Mouse (Mus musculus): Measurements from ENCODE around the gene Slco3a1. TPM values are rescaled to one million over a fixed set of nuclear protein-coding genes. Genes with fewer than 3 reads are reported as not detected.
A peak's percentile ranks its signal among the peaks of the same experiment; 100 is the strongest.

The Slco3a1 gene
- polyA plus RNA-seq, 1 experiment from 2014 or later = 21.7 TPM

DNA sequence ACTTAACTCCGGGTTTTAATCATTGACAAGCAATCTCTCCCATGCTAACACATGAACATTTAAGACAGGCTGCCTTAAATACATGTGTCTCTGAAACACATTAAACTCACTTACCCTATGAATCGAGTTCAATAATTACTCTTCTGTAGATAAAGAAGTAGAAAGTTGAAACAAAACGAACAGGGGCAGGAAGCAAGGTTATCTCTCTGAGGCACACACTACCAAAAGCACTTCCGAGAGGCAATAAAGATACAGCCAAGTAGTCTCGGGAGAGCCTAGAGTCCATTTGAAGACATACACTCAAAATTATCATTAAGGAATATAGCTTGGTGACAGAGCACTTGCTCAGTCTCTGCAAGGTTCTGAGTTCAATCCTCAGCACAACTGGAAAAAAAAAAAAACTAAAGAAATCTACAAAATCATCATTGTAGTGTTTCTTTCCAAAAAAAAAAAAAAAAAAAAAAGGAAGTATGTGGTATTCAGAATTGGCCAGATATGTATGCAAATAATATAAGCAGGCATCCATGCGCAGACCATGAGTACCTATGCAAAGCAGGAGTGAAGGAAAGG, 5.5 kb downstream of the Slco3a1 start:
- Histone ChIP-seq H3K4me2 (no peak overlapping the region), H3K9ac (no peak overlapping the region), H3K4me1 (peaks cover 60% of the 10 kb centered on the region), H3K4me3 (replicated peaks) (no peak overlapping the region), H3K27ac (0 out of 2 replicates have a peak overlapping the region, but pooled peaks have one; percentile 28), H3K36me3 (no peaks in the 10 kb centered on the region), H3K9me3 (replicated peaks) (no peaks in the 10 kb centered on the region), H3K27me3 (peaks cover 13% of the 10 kb centered on the region)
- no peak for ATAC-seq (replicated peaks; ENCODE audit: low FRiP score)
- 49% methylated on average over 6 of the region's 6 CpGs for WGBS

DNA sequence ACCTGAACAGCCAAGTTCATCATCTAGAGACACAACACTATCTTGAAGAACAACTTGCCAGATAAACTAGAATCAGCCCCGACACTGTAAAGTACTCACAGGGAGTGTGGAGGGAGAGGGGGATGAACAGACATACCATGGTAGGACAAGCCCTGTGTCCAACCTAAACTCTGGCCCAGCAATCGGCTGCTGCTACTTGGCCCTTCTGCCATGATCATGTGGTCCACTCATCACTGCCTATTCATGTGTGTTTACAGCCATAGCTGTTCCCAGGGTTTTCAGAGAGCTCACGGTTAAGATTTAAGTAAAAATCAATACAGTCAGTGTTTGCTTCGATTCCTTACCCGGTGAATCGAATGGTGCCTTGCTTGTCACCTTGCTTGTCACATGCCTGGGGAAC, 7.9 kb downstream of the Slco3a1 start:
- H3K36me3 ChIP-seq = no peaks in the 10 kb centered on the region
- H3K9ac ChIP-seq = no peak overlapping the region
- no peak overlapping the region for H3K4me3 ChIP-seq (replicated peaks)
- peaks cover 44% of the 10 kb centered on the region for H3K4me1 ChIP-seq
- H3K9me3 ChIP-seq (replicated peaks) = no peaks in the 10 kb centered on the region
- H3K27ac ChIP-seq = no peak overlapping the region
- H3K27me3 ChIP-seq = no peaks in the 10 kb centered on the region
- no peak for ATAC-seq (replicated peaks; ENCODE audit: low FRiP score)
- no peak overlapping the region for H3K4me2 ChIP-seq
- WGBS = 94% methylated on average over 6 of the region's 6 CpGs

DNA sequence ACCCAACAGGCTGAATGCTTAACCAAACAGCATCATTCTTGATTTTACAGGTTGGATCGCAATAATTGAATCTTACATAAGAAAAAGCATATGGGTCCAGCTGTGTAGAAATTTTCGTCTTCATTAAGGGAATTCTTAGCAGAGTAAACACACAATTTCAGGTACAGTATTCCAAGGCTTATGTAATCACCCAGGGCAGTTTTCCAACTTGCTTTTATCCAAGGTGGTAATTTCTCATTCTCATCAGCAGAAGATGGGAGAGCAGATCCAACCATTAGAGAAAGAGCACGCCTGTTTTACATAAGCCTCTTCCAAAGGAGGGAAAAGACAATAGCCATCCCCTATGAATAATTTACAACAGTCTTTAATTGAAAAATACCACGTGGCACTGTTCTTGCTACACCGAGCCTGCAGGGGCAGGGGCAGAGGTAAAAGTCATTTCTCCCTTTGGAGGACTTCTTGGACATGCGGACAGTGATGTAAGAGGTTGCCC, 9.0 kb downstream of the Slco3a1 start:
- peaks cover 35% of the 10 kb centered on the region for H3K4me1 ChIP-seq
- H3K27ac ChIP-seq = no peak overlapping the region
- 76% methylated on average over 6 of the region's 6 CpGs for WGBS
- H3K36me3 ChIP-seq = no peaks in the 10 kb centered on the region
- H3K27me3 ChIP-seq = no peaks in the 10 kb centered on the region
- no peak for ATAC-seq (replicated peaks; ENCODE audit: low FRiP score)
- H3K9me3 ChIP-seq (replicated peaks) = no peaks in the 10 kb centered on the region
- no peak overlapping the region for H3K9ac ChIP-seq
- H3K4me3 ChIP-seq (replicated peaks) = no peak overlapping the region
- H3K4me2 ChIP-seq = no peak overlapping the region

DNA sequence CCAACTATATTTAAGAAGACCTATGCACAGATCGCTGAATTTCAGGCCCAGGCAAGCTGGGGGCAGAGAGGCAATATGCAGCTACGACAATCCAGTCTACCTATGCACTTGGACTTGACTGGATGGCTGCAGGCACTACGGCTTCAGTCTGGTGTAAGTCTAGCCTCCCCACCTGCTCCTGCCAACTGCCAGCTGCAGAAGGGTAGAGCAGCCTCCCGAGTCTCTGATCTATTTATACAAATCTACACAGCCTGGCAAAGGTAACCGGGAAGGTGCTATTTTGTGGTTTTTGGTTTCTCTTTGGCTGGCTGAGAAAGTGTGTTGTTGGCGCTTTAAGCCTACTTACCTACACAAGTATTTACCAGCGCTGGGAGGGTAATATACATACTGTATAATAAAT, 10.3 kb downstream of the Slco3a1 start:
- Histone ChIP-seq H3K4me2 (no peak overlapping the region), H3K9me3 (replicated peaks) (no peaks in the 10 kb centered on the region), H3K36me3 (no peaks in the 10 kb centered on the region), H3K27ac (no peak overlapping the region), H3K27me3 (no peaks in the 10 kb centered on the region), H3K4me1 (peaks cover 28% of the 10 kb centered on the region), H3K4me3 (replicated peaks) (no peak overlapping the region), H3K9ac (no peak overlapping the region)
- WGBS = 73% methylated on average over 7 of the region's 7 CpGs
- no peak for ATAC-seq (replicated peaks; ENCODE audit: low FRiP score)

DNA sequence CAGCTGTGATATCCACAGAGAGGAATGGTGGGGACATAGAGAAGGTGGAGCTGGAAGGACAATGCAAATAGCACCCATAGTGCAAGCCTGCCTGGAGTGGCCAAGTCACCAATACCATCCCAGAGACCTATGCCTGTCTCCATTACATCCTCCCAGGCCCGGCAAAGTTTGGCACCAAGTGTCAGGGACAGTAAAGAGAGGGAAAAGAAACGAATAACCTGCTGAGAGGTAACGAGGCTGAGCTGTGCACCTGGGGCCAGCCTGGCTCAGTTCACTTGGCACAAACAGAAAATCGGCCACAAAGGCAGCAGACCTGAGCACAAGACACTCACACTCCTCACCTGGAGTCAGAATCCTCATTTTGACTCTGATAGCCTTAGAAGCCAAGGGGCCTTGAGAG, 12.6 kb downstream of the Slco3a1 start:
- WGBS = 59% methylated on average over 4 of the region's 4 CpGs
- no peak overlapping the region for H3K4me2 ChIP-seq
- no peak overlapping the region for H3K4me3 ChIP-seq (replicated peaks)
- no peaks in the 10 kb centered on the region for H3K9me3 ChIP-seq (replicated peaks)
- no peaks in the 10 kb centered on the region for H3K27me3 ChIP-seq
- no peak overlapping the region for H3K9ac ChIP-seq
- H3K36me3 ChIP-seq = no peaks in the 10 kb centered on the region
- no peak overlapping the region for H3K27ac ChIP-seq
- ATAC-seq (replicated peaks; ENCODE audit: low FRiP score) = no peak
- peaks cover 15% of the 10 kb centered on the region for H3K4me1 ChIP-seq

DNA sequence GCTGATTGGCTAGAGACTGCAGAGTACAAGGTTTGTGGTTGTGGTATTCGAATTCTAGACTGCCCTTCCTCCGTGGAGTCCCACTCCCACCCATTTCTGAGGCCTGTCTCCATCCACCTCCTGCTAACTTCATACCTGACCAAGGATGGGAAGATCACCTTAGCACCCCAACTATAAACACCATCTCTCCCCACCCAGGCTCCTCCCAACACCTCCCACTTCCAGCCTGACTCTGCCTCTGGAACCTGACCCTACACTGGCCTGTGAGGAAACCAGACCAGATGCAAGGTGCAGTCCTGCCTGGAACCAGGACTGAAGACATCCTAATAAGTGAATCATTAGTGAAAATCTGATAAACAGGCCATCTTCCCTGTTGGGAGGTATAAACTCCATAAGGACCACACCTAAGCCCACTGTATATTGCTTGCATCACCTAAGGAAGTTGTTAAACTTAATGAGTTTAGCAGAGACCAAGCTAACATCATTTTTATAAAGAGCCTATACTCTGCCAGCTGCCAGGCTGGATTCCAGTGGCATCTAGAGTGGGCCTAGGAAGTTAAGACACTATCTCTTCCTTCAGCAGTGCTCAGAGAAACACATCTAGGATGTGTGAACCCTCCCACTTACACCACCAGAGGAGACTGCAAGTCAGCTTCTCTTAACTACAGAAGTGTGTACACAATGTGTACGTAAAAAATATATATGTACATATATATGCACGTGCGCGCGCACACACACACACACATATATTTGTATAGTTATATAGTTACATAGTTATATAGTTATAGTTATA, 13.5 kb downstream of the Slco3a1 start:
- Histone ChIP-seq H3K27me3 (no peaks in the 10 kb centered on the region), H3K9me3 (replicated peaks) (no peaks in the 10 kb centered on the region), H3K9ac (no peak overlapping the region), H3K4me3 (replicated peaks) (no peak overlapping the region), H3K4me1 (peaks cover 15% of the 10 kb centered on the region), H3K27ac (no peak overlapping the region), H3K36me3 (no peaks in the 10 kb centered on the region), H3K4me2 (no peak overlapping the region)
- 92% methylated on average over 7 of the region's 7 CpGs for WGBS
- no peak for ATAC-seq (replicated peaks; ENCODE audit: low FRiP score)

DNA sequence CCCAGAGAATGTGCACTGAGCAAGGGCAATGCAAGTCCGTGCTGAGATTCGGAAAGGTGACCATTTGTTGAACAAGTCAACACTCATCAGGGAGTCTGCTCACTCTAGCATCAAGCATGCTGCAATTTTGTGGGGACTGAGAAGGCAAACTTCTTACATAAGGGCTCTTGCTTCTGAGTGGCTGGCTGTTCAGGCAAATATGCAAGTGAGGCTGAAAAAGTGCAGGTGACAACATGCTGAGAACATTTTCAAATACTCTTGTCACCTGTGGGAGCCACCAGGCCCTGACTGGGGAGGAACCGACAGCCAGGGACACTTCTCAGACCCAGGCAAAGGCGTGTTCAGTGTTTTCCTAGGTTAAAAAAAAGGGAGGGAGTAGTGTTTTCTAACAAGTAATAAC, 18.4 kb downstream of the Slco3a1 start:
- Histone ChIP-seq H3K4me1 (peaks cover 4% of the 10 kb centered on the region; the same call in 1 of the 2 replicates), H3K36me3 (no peaks in the 10 kb centered on the region), H3K9ac (no peak overlapping the region), H3K9me3 (replicated peaks) (no peaks in the 10 kb centered on the region), H3K27ac (no peak overlapping the region), H3K27me3 (no peaks in the 10 kb centered on the region), H3K4me2 (no peak overlapping the region), H3K4me3 (replicated peaks) (no peak overlapping the region)
- 77% methylated on average over 4 of the region's 4 CpGs for WGBS
- no peak for ATAC-seq (replicated peaks; ENCODE audit: low FRiP score)

DNA sequence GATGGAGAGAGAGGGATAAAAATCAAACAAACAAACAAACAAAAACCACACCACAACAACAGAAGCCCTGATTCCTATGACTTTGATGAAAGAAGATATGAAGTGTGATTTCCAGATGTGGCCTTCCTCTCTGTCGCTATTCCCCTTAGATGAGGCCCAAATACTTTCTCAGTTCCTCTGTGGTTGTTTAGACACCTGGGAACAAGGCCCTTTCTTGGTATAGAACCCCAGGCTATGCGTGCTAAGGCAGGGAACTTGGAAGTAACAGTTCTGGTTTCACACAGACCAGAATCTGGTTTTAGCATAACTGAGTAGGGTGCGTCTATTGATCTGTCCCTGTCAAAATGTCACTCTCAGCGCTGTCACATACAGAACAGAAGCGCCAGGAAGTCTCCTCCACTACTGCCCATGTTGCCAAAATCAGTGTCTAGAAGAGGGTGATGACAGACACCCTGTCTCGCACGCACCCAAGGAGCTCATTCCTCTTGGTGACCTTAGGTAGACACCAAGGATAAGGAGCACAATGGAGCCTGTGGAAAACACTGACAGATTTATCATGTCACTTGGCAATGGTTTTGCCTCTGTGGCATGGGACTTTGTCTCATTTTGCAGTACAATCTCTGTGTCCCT, 23.0 kb downstream of the Slco3a1 start:
- no peak overlapping the region for H3K4me2 ChIP-seq
- H3K36me3 ChIP-seq = no peaks in the 10 kb centered on the region
- no peaks in the 10 kb centered on the region for H3K9me3 ChIP-seq (replicated peaks)
- no peak overlapping the region for H3K27ac ChIP-seq
- no peak overlapping the region for H3K4me3 ChIP-seq (replicated peaks)
- H3K27me3 ChIP-seq = no peaks in the 10 kb centered on the region
- WGBS = 89% methylated on average over 7 of the region's 7 CpGs
- peaks cover 13% of the 10 kb centered on the region for H3K4me1 ChIP-seq
- no peak overlapping the region for H3K9ac ChIP-seq
- ATAC-seq (replicated peaks; ENCODE audit: low FRiP score) = no peak

DNA sequence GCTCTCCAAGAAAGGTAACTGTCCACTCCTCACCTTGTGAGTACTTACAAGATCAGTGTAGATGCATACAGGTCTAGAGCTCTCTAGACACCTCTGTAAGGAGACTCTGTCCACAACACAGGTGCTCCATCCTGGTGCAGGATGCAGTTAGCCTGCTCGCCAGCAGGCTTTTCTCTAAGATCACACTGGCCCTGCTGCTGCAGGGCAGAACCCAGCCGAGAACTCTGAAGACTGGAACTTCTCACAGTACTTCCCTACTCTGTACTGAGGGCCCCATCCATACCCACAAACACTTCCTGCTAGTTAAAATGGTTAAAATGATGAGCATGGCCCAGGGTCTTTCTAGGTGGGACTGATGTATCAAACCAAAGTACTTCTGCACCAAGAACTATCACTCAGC, 24.7 kb downstream of the Slco3a1 start:
- Histone ChIP-seq H3K9me3 (replicated peaks) (no peaks in the 10 kb centered on the region), H3K27ac (no peak overlapping the region), H3K9ac (no peak overlapping the region), H3K27me3 (no peaks in the 10 kb centered on the region), H3K4me2 (no peak overlapping the region), H3K36me3 (no peaks in the 10 kb centered on the region), H3K4me3 (replicated peaks) (no peak overlapping the region), H3K4me1 (peaks cover 13% of the 10 kb centered on the region)
- ATAC-seq (replicated peaks; ENCODE audit: low FRiP score) = no peak
- WGBS = 85% methylated on average over 2 of the region's 2 CpGs

DNA sequence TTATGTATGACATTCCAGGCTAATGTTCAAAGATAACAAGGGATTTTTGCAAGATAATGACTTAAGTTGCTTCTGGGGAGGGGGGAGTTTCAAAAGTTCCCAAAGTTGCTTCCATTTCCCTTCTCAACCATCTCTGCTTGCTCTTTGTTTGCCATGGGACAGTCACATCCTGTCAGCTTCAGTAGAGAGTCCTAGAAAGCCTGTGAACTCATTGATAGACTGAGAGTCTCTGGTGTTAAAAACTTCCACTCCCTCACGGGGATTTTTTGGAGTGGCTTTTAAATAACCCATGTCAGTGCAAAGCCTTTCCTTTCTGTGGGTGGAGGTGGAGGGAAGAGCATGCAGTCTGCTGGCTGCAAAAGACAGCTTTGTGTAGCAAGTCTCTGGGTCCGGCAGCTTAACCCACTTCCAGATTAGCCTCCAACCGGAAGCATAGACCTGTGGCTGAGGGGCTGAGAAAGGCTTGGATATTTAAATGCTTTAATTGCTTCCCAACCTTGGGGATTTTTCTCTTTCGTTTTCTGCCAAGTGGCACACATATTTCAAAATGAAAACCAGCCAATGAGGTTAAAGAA, 25.3 kb downstream of the Slco3a1 start:
- 49% methylated on average over 4 of the region's 4 CpGs for WGBS
- no peak for ATAC-seq (replicated peaks; ENCODE audit: low FRiP score)
- H3K4me3 ChIP-seq (replicated peaks) = no peak overlapping the region
- H3K9me3 ChIP-seq (replicated peaks) = no peaks in the 10 kb centered on the region
- no peaks in the 10 kb centered on the region for H3K27me3 ChIP-seq
- no peaks in the 10 kb centered on the region for H3K36me3 ChIP-seq
- no peak overlapping the region for H3K27ac ChIP-seq
- H3K9ac ChIP-seq = no peak overlapping the region
- peaks cover 18% of the 10 kb centered on the region for H3K4me1 ChIP-seq
- no peak overlapping the region for H3K4me2 ChIP-seq

DNA sequence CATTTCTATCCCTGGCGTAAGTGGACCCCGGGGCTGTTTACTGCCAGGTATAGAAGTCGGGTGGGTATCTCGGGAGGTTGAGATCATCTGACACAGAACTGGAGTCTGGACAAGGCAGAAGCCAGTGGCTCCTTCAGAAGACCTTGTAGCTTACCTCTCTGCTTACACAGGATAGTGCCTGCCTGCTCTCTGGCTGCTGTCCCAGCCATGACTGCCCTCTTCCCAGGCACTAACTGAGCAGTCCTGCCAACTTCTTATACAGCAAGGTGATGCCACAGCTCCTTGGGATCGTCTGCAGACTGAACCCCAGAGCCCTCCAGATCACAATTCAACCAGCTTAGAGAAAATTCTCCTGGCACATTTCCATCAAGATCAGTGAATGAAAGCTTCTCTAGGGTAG, 26.4 kb downstream of the Slco3a1 start:
- Histone ChIP-seq H3K4me2 (no peak overlapping the region), H3K27me3 (no peaks in the 10 kb centered on the region), H3K4me1 (peaks cover 23% of the 10 kb centered on the region), H3K36me3 (no peaks in the 10 kb centered on the region), H3K27ac (no peak overlapping the region), H3K9ac (no peak overlapping the region), H3K9me3 (replicated peaks) (no peaks in the 10 kb centered on the region), H3K4me3 (replicated peaks) (no peak overlapping the region)
- ATAC-seq (replicated peaks; ENCODE audit: low FRiP score) = no peak
- WGBS = 83% methylated on average over 5 of the region's 5 CpGs

DNA sequence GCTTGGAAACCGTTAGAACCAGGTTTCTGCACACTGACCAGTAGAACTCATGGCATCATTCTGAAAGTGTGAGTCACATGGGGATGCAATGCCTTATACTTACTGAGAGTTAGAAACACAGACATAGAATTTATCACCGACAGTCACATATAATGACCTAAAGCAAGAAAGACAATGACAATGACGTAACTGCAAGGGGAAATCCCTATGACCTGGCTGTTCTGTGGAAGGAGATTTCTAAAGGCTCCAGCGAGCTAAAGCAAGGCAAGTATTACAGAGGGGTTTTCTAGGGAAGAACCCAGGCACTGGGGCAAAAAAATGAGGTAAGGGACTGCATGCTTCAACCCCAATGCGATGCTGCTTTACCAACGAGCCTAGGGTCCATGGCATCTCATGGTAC, 26.9 kb downstream of the Slco3a1 start:
- no peaks in the 10 kb centered on the region for H3K27me3 ChIP-seq
- no peak overlapping the region for H3K27ac ChIP-seq
- H3K4me2 ChIP-seq = no peak overlapping the region
- H3K9me3 ChIP-seq (replicated peaks) = no peaks in the 10 kb centered on the region
- peaks cover 26% of the 10 kb centered on the region for H3K4me1 ChIP-seq
- H3K4me3 ChIP-seq (replicated peaks) = no peak overlapping the region
- no peak overlapping the region for H3K9ac ChIP-seq
- H3K36me3 ChIP-seq = no peaks in the 10 kb centered on the region
- no peak for ATAC-seq (replicated peaks; ENCODE audit: low FRiP score)
- WGBS = 71% methylated on average over 6 of the region's 6 CpGs

Data from kidney, embryonic 15.5 days (tissue).